Mouse (Mus musculus): ENCODE results near the gene Art2b.

DNA sequence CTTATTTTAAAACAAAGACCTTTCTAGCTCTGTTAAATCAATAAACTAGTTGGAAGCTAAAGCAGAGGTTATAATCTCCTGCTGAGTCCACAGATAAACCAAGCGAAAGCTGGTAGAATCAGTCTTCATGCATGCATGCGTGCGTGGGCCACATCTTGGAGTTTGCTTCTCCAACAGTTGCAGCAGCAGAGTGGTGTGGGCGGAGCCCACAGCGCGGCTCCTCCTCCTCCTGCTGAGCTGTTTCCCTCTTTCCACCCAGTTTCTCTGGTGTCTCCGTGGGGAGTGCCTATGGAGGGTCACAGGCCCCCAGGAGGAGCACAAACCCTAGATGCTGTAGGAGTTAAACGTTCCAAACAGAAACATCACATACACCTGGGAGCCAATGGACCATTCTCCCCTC, 47.9 kb downstream of the Art2b start:
- TF ChIP-seq MYOG (IDR thresholded peaks at IDR 0.05; ENCODE audit: control insufficient read depth, extremely low read depth, insufficient read length) (no peak), CTCF (IDR thresholded peaks at IDR 0.05; ENCODE audit: control insufficient read depth, insufficient read depth, insufficient read length) (no peak), USF1 (IDR thresholded peaks at IDR 0.05; ENCODE audit: low read depth) (no peak), MAX (IDR thresholded peaks at IDR 0.05) (no peak), MYOD1 (IDR thresholded peaks at IDR 0.05; ENCODE audit: control insufficient read depth, insufficient read length, low read depth) (no peak)
